Mouse (Mus musculus): ENCODE measurements at regions not wholly inside any gene's neighbourhood (a gene's known extent, or its start where the extent isn't known, plus 50 kb on each side); places are given as distances from the start of the nearest gene placed in this dataset.
A peak's percentile ranks its signal among the peaks of the same experiment; 100 is the strongest.

DNA sequence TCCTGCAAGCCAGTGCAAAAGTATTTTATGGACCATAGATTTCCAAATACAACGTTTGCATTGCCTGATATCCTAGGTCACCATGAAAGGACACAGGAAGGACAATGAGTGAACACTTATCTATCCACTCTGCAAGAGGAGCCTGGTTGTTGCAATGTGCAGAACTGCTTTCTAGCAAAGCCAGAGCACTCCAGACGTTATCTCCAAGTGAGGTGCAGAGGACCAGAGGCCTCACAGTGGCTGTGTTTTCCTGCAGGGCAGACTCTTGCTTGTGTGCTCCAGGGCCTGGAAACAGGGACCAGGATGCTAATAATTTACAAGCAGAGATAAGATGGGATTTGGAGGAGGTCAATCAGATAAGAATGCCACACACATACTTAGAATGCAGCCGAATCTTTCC lies 226.0 kb upstream of the Spdye4c start:
- TF ChIP-seq CTCF (conservative IDR thresholded peaks at IDR 0.05; ENCODE audit: low read length): no peak
- TF ChIP-seq NANOG (IDR thresholded peaks at IDR 0.05; ENCODE audit: borderline replicate concordance, low read length): no peak
- no peak for TF ChIP-seq POU5F1 (IDR thresholded peaks at IDR 0.05; ENCODE audit: borderline replicate concordance, low read length)
- H3K4me1 ChIP-seq (replicated peaks; ENCODE audit: low read depth, low read length): peaks cover 28% of the 10 kb centered on the region
- 0 out of 2 replicates have a peak, but pooled peaks cover 4% of the 10 kb centered on the region for H3K9me3 ChIP-seq (ENCODE audit: low read length)
- H3K4me3 ChIP-seq (replicated peaks; ENCODE audit: low read length): no peak overlapping the region
- H3K36me3 ChIP-seq (ENCODE audit: insufficient read depth, low read length): no peaks in the 10 kb centered on the region
- H3K27me3 ChIP-seq (ENCODE audit: insufficient read depth, low read length): no peaks in the 10 kb centered on the region; the same call in 1 of the 2 replicates

GRCm38 (mm10) chr2:128365775-128366174 lies 225.2 kb upstream of the Spdye4c start:
- H3K9me3 ChIP-seq (ENCODE audit: low read length): 0 out of 2 replicates have a peak, but pooled peaks cover 4% of the 10 kb centered on the region
- TF ChIP-seq CTCF (conservative IDR thresholded peaks at IDR 0.05; ENCODE audit: low read length) (no peak), NANOG (IDR thresholded peaks at IDR 0.05; ENCODE audit: borderline replicate concordance, low read length) (no peak), POU5F1 (IDR thresholded peaks at IDR 0.05; ENCODE audit: borderline replicate concordance, low read length) (no peak)
- no peak overlapping the region for H3K4me3 ChIP-seq (replicated peaks; ENCODE audit: low read length)
- H3K4me1 ChIP-seq (replicated peaks; ENCODE audit: low read depth, low read length): peaks cover 23% of the 10 kb centered on the region
- H3K36me3 ChIP-seq (ENCODE audit: insufficient read depth, low read length): no peaks in the 10 kb centered on the region
- no peaks in the 10 kb centered on the region; the same call in 1 of the 2 replicates for H3K27me3 ChIP-seq (ENCODE audit: insufficient read depth, low read length)

- 0 out of 2 replicates have a peak, but pooled peaks cover 4% of the 10 kb centered on the region for H3K9me3 ChIP-seq (ENCODE audit: low read length)
- TF ChIP-seq POU5F1 (IDR thresholded peaks at IDR 0.05; ENCODE audit: borderline replicate concordance, low read length) (no peak), NANOG (IDR thresholded peaks at IDR 0.05; ENCODE audit: borderline replicate concordance, low read length) (no peak), CTCF (conservative IDR thresholded peaks at IDR 0.05; ENCODE audit: low read length) (no peak)
- H3K36me3 ChIP-seq (ENCODE audit: insufficient read depth, low read length): no peaks in the 10 kb centered on the region
- H3K27me3 ChIP-seq (ENCODE audit: insufficient read depth, low read length): no peaks in the 10 kb centered on the region
- H3K4me3 ChIP-seq (replicated peaks; ENCODE audit: low read length): no peak overlapping the region
- H3K4me1 ChIP-seq (replicated peaks; ENCODE audit: low read depth, low read length): peaks cover 27% of the 10 kb centered on the region
Observed at GRCm38 (mm10) chr2:128367266-128368150, 223.5 kb upstream of the Spdye4c start.

- no peaks in the 10 kb centered on the region for H3K27me3 ChIP-seq (ENCODE audit: insufficient read depth, low read length)
- H3K4me1 ChIP-seq (replicated peaks; ENCODE audit: low read depth, low read length): peaks cover 34% of the 10 kb centered on the region
- no peaks in the 10 kb centered on the region for H3K36me3 ChIP-seq (ENCODE audit: insufficient read depth, low read length)
- TF ChIP-seq POU5F1 (IDR thresholded peaks at IDR 0.05; ENCODE audit: borderline replicate concordance, low read length): no peak
- peak; percentile 89 for TF ChIP-seq CTCF (conservative IDR thresholded peaks at IDR 0.05; ENCODE audit: low read length)
- no peak overlapping the region for H3K4me3 ChIP-seq (replicated peaks; ENCODE audit: low read length)
- 0 out of 2 replicates have a peak, but pooled peaks cover 4% of the 10 kb centered on the region for H3K9me3 ChIP-seq (ENCODE audit: low read length)
Observed at GRCm38 (mm10) chr2:128368534-128369273, 222.3 kb upstream of the Spdye4c start.

- no peak overlapping the region for H3K4me3 ChIP-seq (replicated peaks; ENCODE audit: low read length)
- peaks cover 31% of the 10 kb centered on the region for H3K4me1 ChIP-seq (replicated peaks; ENCODE audit: low read depth, low read length)
- TF ChIP-seq NANOG (IDR thresholded peaks at IDR 0.05; ENCODE audit: borderline replicate concordance, low read length) (no peak), POU5F1 (IDR thresholded peaks at IDR 0.05; ENCODE audit: borderline replicate concordance, low read length) (no peak), CTCF (conservative IDR thresholded peaks at IDR 0.05; ENCODE audit: low read length) (no peak)
- peaks cover 7% of the 10 kb centered on the region for H3K27me3 ChIP-seq (ENCODE audit: insufficient read depth, low read length)
- H3K36me3 ChIP-seq (ENCODE audit: insufficient read depth, low read length): no peaks in the 10 kb centered on the region
- 0 out of 2 replicates have a peak, but pooled peaks cover 4% of the 10 kb centered on the region for H3K9me3 ChIP-seq (ENCODE audit: low read length)
Observed at GRCm38 (mm10) chr2:128370821-128371220, 220.2 kb upstream of the Spdye4c start.

DNA sequence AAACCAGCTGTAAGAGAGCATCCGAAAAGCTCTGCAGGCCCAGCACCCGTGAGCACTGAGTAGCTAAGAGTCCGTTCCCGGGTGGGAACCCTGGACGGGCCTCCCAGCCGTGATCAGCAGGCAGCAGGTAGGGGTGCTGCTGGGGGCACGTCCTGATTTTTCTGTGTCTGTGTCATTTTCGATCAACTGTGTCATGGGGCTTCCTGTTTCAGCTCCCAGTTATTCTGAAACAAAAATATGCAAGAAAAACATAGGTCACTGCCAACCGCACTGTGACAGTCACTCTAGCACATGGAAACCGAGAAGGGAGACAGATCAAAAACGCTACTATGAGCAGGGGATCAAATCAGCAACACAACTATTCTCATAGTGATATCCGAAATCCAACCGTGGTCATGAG lies 218.8 kb upstream of the Spdye4c start:
- no peak for TF ChIP-seq CTCF (conservative IDR thresholded peaks at IDR 0.05; ENCODE audit: low read length)
- no peak for TF ChIP-seq POU5F1 (IDR thresholded peaks at IDR 0.05; ENCODE audit: borderline replicate concordance, low read length)
- no peak for TF ChIP-seq NANOG (IDR thresholded peaks at IDR 0.05; ENCODE audit: borderline replicate concordance, low read length)
- Histone ChIP-seq H3K27me3 (ENCODE audit: insufficient read depth, low read length) (peaks cover 11% of the 10 kb centered on the region), H3K4me1 (replicated peaks; ENCODE audit: low read depth, low read length) (peaks cover 35% of the 10 kb centered on the region), H3K9me3 (ENCODE audit: low read length) (no peaks in the 10 kb centered on the region), H3K4me3 (replicated peaks; ENCODE audit: low read length) (no peak overlapping the region), H3K36me3 (ENCODE audit: insufficient read depth, low read length) (no peaks in the 10 kb centered on the region)

- Histone ChIP-seq H3K27me3 (ENCODE audit: insufficient read depth, low read length) (peaks cover 11% of the 10 kb centered on the region), H3K36me3 (ENCODE audit: insufficient read depth, low read length) (no peaks in the 10 kb centered on the region), H3K4me3 (replicated peaks; ENCODE audit: low read length) (no peak overlapping the region), H3K9me3 (ENCODE audit: low read length) (no peaks in the 10 kb centered on the region), H3K4me1 (replicated peaks; ENCODE audit: low read depth, low read length) (peaks cover 41% of the 10 kb centered on the region)
- TF ChIP-seq CTCF (conservative IDR thresholded peaks at IDR 0.05; ENCODE audit: low read length): no peak
- no peak for TF ChIP-seq POU5F1 (IDR thresholded peaks at IDR 0.05; ENCODE audit: borderline replicate concordance, low read length)
- TF ChIP-seq NANOG (IDR thresholded peaks at IDR 0.05; ENCODE audit: borderline replicate concordance, low read length): no peak
Observed at GRCm38 (mm10) chr2:128373363-128374252, 217.4 kb upstream of the Spdye4c start.

All from E14TG2a.4 (cell line).